Mouse (Mus musculus) T-cell, adult 2 months (primary cell): Measurements from ENCODE around the gene Cuedc2.

ENCODE experiments used
- DNase-seq: peaks from one replicate; pipeline ENCODE4 v3.0.0; 2022; ENCODE audit warnings: low spot score

Cuedc2 gene

GRCm38 (mm10) chr19:46321101-46321943, 17.2 kb downstream of the Cuedc2 start:
- DNase-seq, result peak; percentile 49

- DNase-seq, result no peak
Measured at GRCm38 (mm10) chr19:46320076-46320785, 18.3 kb downstream of the Cuedc2 start.

- DNase-seq, result no peak
Measured at GRCm38 (mm10) chr19:46318586-46319378, 19.7 kb downstream of the Cuedc2 start.

GRCm38 (mm10) chr19:46318031-46318471, 20.5 kb downstream of the Cuedc2 start:
- no peak for DNase-seq

- no peak for DNase-seq
Measured at GRCm38 (mm10) chr19:46317546-46317885, 21.0 kb downstream of the Cuedc2 start.

GRCm38 (mm10) chr19:46316846-46317545, 21.5 kb downstream of the Cuedc2 start:
- DNase-seq, result no peak

- DNase-seq, result no peak
Measured at GRCm38 (mm10) chr19:46315752-46316610, 22.5 kb downstream of the Cuedc2 start.

GRCm38 (mm10) chr19:46314872-46315742, 23.4 kb downstream of the Cuedc2 start:
- no peak for DNase-seq

GRCm38 (mm10) chr19:46314151-46314601, 24.3 kb downstream of the Cuedc2 start:
- DNase-seq, result no peak

- DNase-seq, result no peak
Measured at GRCm38 (mm10) chr19:46313591-46313990, 24.9 kb downstream of the Cuedc2 start.

- DNase-seq, result no peak
Measured at GRCm38 (mm10) chr19:46313116-46313515, 25.4 kb downstream of the Cuedc2 start.

- no peak for DNase-seq
Measured at GRCm38 (mm10) chr19:46312566-46312965, 25.9 kb downstream of the Cuedc2 start.

- DNase-seq, result no peak
Measured at GRCm38 (mm10) chr19:46311341-46311740, 27.2 kb downstream of the Cuedc2 start.

- no peak for DNase-seq
Measured at GRCm38 (mm10) chr19:46310312-46310865, 28.1 kb downstream of the Cuedc2 start.

- DNase-seq, result no peak
Measured at GRCm38 (mm10) chr19:46309651-46310305, 28.7 kb downstream of the Cuedc2 start.

- peak; percentile 73 for DNase-seq
Measured at GRCm38 (mm10) chr19:46308706-46309435, 29.6 kb downstream of the Cuedc2 start.

GRCm38 (mm10) chr19:46308303-46308702, 30.2 kb downstream of the Cuedc2 start:
- no peak for DNase-seq

GRCm38 (mm10) chr19:46307781-46308180, 30.7 kb downstream of the Cuedc2 start:
- DNase-seq, result no peak
